Mouse (Mus musculus) layer of hippocampus, postnatal 14 days (tissue): Measurements from ENCODE around the gene Top2b. TPM values are rescaled to one million over a fixed set of nuclear protein-coding genes. Genes with fewer than 3 reads are reported as not detected.

Experiments
- total RNA-seq, 2 experiments: library from RNA; stranded (reverse); gene quantifications; 2 replicates each; pipeline ENCODE4 v1.2.3; 2021

Top2b gene
- total RNA-seq, 2 experiments from 2014 or later = 108 to 127 TPM

Other genes starting within 250 kb of the Top2b start
- gene Ngly1, start 115.9 kb upstream of the Top2b start, total RNA-seq = 10 to 100 TPM; 32.2 to 32.6 TPM
- 1 to 10 TPM; 9.1 to 9.9 TPM for gene Oxsm, start 115.4 kb upstream of the Top2b start, total RNA-seq